Mouse (Mus musculus) megakaryocyte, embryonic 14.5 days (primary cell): ENCODE results near the gene Plce1.

Source experiments
- FLI1 ChIP-seq: IDR thresholded peaks from 2 replicates; pipeline ENCODE4 v1.6.1; 2012; ENCODE audit warnings: low read length, inconsistent platforms, mixed read lengths
- GATA1 ChIP-seq: IDR thresholded peaks from 3 replicates; pipeline ENCODE4 v1.6.1; 2012; ENCODE audit warnings: mixed read lengths, low read length, inconsistent platforms, borderline replicate concordance

DNA sequence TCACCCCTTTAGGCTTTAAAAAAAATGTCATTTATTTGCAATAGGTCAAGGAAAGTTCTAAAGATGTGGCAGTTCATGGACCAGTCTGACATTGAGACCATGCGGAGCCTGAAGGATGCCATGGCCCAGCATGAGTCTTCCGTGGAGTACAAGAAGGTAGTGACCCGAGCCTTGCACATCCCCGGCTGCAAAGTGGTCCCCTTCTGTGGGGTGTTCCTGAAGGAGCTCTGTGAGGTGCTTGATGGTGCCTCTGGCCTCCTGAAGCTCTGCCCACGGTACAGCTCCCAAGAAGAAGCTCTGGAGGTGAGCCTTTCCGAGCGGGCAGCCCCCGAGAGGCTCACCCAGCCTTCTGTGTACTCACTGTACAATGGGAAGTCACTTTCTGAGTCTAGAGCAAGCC lies 220.9 kb downstream of the Plce1 start:
- no peak for TF ChIP-seq GATA1
- TF ChIP-seq FLI1: no peak
